In genomic region chr7:3414888-3415287, GRCm38 (mm10) we compare ENCODE assay signal across 8 mouse cellular contexts. TPM values are rescaled to one million over a fixed set of nuclear protein-coding genes. Genes with fewer than 3 reads are reported as not detected.
DNase-seq lines count a peak whose midpoint lies in the region; ATAC-seq and TF ChIP-seq lines count a peak whose summit lies in the region.

No protein-coding gene starts in this region.

- 0 out of 2 replicates have a peak, but pooled peaks have one; percentile 3 for ATAC-seq in kidney, embryonic 15.5 days (replicated peaks; ENCODE audit: low FRiP score)
- 0 out of 2 replicates have a peak, but pooled peaks have one; percentile 11 for ATAC-seq in megakaryocyte, adult 5-6 weeks (ENCODE audit: poor library complexity, severe bottlenecking)
- no peak for ATAC-seq in stomach, embryonic 14.5 days (ENCODE audit: insufficient number of reproducible peaks, insufficient read depth, low FRiP score, low read depth)

- 1% methylated on average over 46 of the region's 47 CpGs for WGBS in cerebellum, adult 2 months
- under 1% methylated on average over 47 of the region's 47 CpGs for WGBS in kidney, embryonic 15.5 days
- under 1% methylated on average over 47 of the region's 47 CpGs for WGBS in stomach, embryonic 14.5 days

- no peaks in the 10 kb centered on the region for H3K36me3 ChIP-seq in kidney, embryonic 15.5 days
- H3K36me3 ChIP-seq in stomach, embryonic 14.5 days (ENCODE audit: control insufficient read depth, insufficient read depth, low read length): no peaks in the 10 kb centered on the region

- peaks cover 1% of the 10 kb centered on the region; the same call in 1 of the 2 replicates for H3K27me3 ChIP-seq in cerebellum, adult 2 months (ENCODE audit: control insufficient read depth, insufficient read depth, low read length)
- H3K27me3 ChIP-seq in kidney, embryonic 15.5 days: peaks cover 94% of the 10 kb centered on the region
- peaks cover 49% of the 10 kb centered on the region for H3K27me3 ChIP-seq in stomach, embryonic 14.5 days (ENCODE audit: control insufficient read depth, insufficient read depth, low read length)

- H3K9me3 ChIP-seq in kidney, embryonic 15.5 days (replicated peaks): no peaks in the 10 kb centered on the region
- H3K9me3 ChIP-seq in stomach, embryonic 14.5 days (ENCODE audit: control insufficient read depth, low read depth, low read length): no peaks in the 10 kb centered on the region

- H3K4me2 ChIP-seq in kidney, embryonic 15.5 days: peak overlapping the region; percentile 99
- H3K4me2 ChIP-seq in stomach, embryonic 14.5 days (replicated peaks; ENCODE audit: low read depth, low read length): peak overlapping the region; percentile 100

- H3K27ac ChIP-seq in gastrocnemius, adult 2 months: peak overlapping the region; percentile 20; the same call in 1 of the 2 replicates
- H3K27ac ChIP-seq in cerebellum, adult 2 months (ENCODE audit: insufficient read depth, low read length): no peak overlapping the region
- H3K27ac ChIP-seq in kidney, embryonic 15.5 days: no peak overlapping the region
- H3K27ac ChIP-seq in stomach, embryonic 14.5 days (ENCODE audit: low read length): no peak overlapping the region

- intact Hi-C loops in gastrocnemius, adult 2 months (cut with DNase I): loop anchor here (2.0 to 10.0 kb wide), 2 partner anchors 34 to 80 kb away; partner anchors contain the start of gene Cacng7

- peak; percentile 69 for DNase-seq in gastrocnemius, adult 2 months
- no peak for DNase-seq in gastrocnemius, adult 18-20 months (ENCODE audit: low spot score)
- peak; percentile 60 to 69 for DNase-seq in cerebellum, adult 2 months
- peak; percentile 11 for DNase-seq in gastrocnemius, postnatal 25 days
- DNase-seq in frontal cortex, adult 2 months (ENCODE audit: extremely low spot score in 1 of 2, low spot score in 1 of 2): no peak

- H3K4me1 ChIP-seq in cerebellum, adult 2 months (ENCODE audit: control insufficient read depth, insufficient read depth, low read length): peaks cover 2% of the 10 kb centered on the region; the same call in 1 of the 2 replicates
- peaks cover 29% of the 10 kb centered on the region for H3K4me1 ChIP-seq in kidney, embryonic 15.5 days
- H3K4me1 ChIP-seq in stomach, embryonic 14.5 days (ENCODE audit: control insufficient read depth, insufficient read depth, low read length): no peaks in the 10 kb centered on the region; the same call in 1 of the 2 replicates

- peak overlapping the region; percentile 81 for H3K4me3 ChIP-seq in gastrocnemius, adult 2 months
- H3K4me3 ChIP-seq in cerebellum, adult 2 months (replicated peaks; ENCODE audit: insufficient read depth, low read depth, low read length): peak overlapping the region; percentile 67
- peak overlapping the region; percentile 61 for H3K4me3 ChIP-seq in kidney, embryonic 15.5 days (replicated peaks)
- H3K4me3 ChIP-seq in stomach, embryonic 14.5 days (ENCODE audit: low read depth, low read length): peak overlapping the region; percentile 59

- no peak for TF ChIP-seq POLR2A in cerebellum, adult 2 months (IDR thresholded peaks at IDR 0.05; ENCODE audit: borderline replicate concordance, insufficient read depth, low read length)

- peak overlapping the region; percentile 35; the same call in 1 of the 2 replicates for H3K9ac ChIP-seq in kidney, embryonic 15.5 days
- no peak overlapping the region for H3K9ac ChIP-seq in stomach, embryonic 14.5 days (replicated peaks; ENCODE audit: low read depth, low read length)

- no peak for TF ChIP-seq CTCF in gastrocnemius, adult 2 months (IDR thresholded peaks at IDR 0.05)
- TF ChIP-seq CTCF in cerebellum, adult 2 months (IDR thresholded peaks at IDR 0.05; ENCODE audit: borderline replicate concordance, insufficient read depth, low read depth, low read length): no peak

RNA-seq across cellular contexts. Expression of gene Cacng6, which starts 9.1 kb away (rescaled TPM):
- total RNA-seq in gastrocnemius, adult 2 months (2021): 100 to 1,000 TPM; 102 to 120 TPM
- total RNA-seq in gastrocnemius, adult 18-20 months (2021): 100 to 1,000 TPM; 125 to 129 TPM
- 0.05 and 0.13 TPM in 2 replicates for polyA plus RNA-seq in cerebellum, adult 2 months (2012; rRNA removed)
- total RNA-seq in gastrocnemius, postnatal 25 days (2021): 100 to 1,000 TPM in 1 of 2 experiments, 10 to 100 TPM in 1; 99.3 to 101 TPM
- 0.62 and 1.5 TPM in 2 replicates for polyA plus RNA-seq in kidney, embryonic 15.5 days (2015; fragmentation: Nextera tagmentation; extraction: Ambion mirVana)
- total RNA-seq in megakaryocyte, adult 5-6 weeks (2015): not detected in 2 replicates
- total RNA-seq in megakaryocyte, adult 5-6 weeks (2017): not detected in 2 replicates
- polyA plus RNA-seq in stomach, embryonic 14.5 days (2014; fragmentation: Nextera tagmentation; extraction: Ambion mirVana): 0.48 TPM in 1 of 2 replicates, not detected in the other
- polyA plus RNA-seq in frontal cortex, adult 2 months (2012; rRNA removed): 3.9 and 4.3 TPM in 2 replicates

RNA-seq across cellular contexts. Expression of gene Cacng8, which starts 24.4 kb away (rescaled TPM):
- total RNA-seq in gastrocnemius, adult 2 months (2021): not detected
- not detected for total RNA-seq in gastrocnemius, adult 18-20 months (2021)
- polyA plus RNA-seq in cerebellum, adult 2 months (2012; rRNA removed): 16.6 and 20.6 TPM in 2 replicates
- not detected for total RNA-seq in gastrocnemius, postnatal 25 days (2021)
- 1.9 and 2.3 TPM in 2 replicates for polyA plus RNA-seq in kidney, embryonic 15.5 days (2015; fragmentation: Nextera tagmentation; extraction: Ambion mirVana)
- not detected in 2 replicates for total RNA-seq in megakaryocyte, adult 5-6 weeks (2015)
- total RNA-seq in megakaryocyte, adult 5-6 weeks (2017): not detected in 2 replicates
- 2.1 and 2.8 TPM in 2 replicates for polyA plus RNA-seq in stomach, embryonic 14.5 days (2014; fragmentation: Nextera tagmentation; extraction: Ambion mirVana)
- polyA plus RNA-seq in frontal cortex, adult 2 months (2012; rRNA removed): 56.2 and 71.7 TPM in 2 replicates

Comparison
In these comparisons a context has a peak if more than half of its experiments do, and no peak if none do; other contexts are left out.
1. DNase-seq: peak in gastrocnemius, adult 2 months (single experiment), cerebellum, adult 2 months (2 of 2) and gastrocnemius, postnatal 25 days (single experiment); none in gastrocnemius, adult 18-20 months (single experiment) and frontal cortex, adult 2 months (0 of 2).
2. RNA of gene Cacng6, which starts 9.1 kb away (total RNA-seq): 125 to 129 TPM in gastrocnemius, adult 18-20 months, 102 to 120 TPM in gastrocnemius, adult 2 months and 99.3 to 101 TPM in gastrocnemius, postnatal 25 days; not detected in megakaryocyte, adult 5-6 weeks; every median in the first group is over 100 times any median in the second.
3. Peak in every context shown above with its lines, with median percentiles within 50 percentile points of each other: H3K4me3 ChIP-seq.